Comparison of ENCODE assay signal across 41 mouse cellular contexts in the genomic region with DNA sequence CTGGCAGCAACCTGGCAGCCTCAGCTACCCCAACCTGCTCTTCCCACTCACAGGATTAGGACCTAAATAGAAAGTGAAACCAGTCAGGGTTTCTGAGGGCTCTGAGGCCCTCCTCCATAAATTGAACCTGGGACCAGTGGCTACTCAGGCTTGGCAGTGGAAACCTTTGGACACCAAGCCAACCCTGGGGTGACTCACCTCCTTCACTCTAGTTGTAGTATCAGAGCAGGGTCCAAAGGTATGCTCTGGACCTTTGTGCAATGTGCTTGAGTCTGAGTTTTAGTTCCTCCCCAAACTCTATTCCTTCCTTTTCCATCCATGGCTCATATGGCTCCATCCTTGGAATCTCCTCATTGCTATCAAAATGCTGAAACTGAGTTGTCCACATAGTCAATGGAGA. TPM values are rescaled to one million over a fixed set of nuclear protein-coding genes. Genes with fewer than 3 reads are reported as not detected.
"Had no signal": no experiment of that assay in that cellular context is flagged by ENCODE, and none has a peak within 500 bp of the region (broad histone marks: within the 10 kb centered on the region; RNA-seq: fewer than 3 reads in every experiment).

No protein-coding gene starts in this region.

- H3K4me2 ChIP-seq: forebrain, embryonic 15.5 days; heart, embryonic 12.5 days; hindbrain, embryonic 12.5 days; hindbrain, embryonic 14.5 days; limb, embryonic 13.5 days; limb, embryonic 15.5 days; liver, embryonic 11.5 days had no signal

- ATAC-seq: forebrain, embryonic 15.5 days; forebrain, postnatal 0 days; hindbrain, embryonic 16.5 days; inflammation-experienced regulatory T-cells, adult 6 months had no signal

- H3K9ac ChIP-seq: forebrain, embryonic 15.5 days; forebrain, postnatal 0 days; heart, embryonic 12.5 days; hindbrain, embryonic 12.5 days; hindbrain, embryonic 14.5 days; limb, embryonic 13.5 days; limb, embryonic 15.5 days; liver, embryonic 14.5 days had no signal

- DNase-seq: forebrain, postnatal 0 days; gastrocnemius, postnatal 14 days; gastrocnemius, postnatal 36 days; heart, adult 11 months; heart, adult 2 months; heart, postnatal 10 days; heart, postnatal 4 days; kidney, adult 11 months; kidney, adult 2 months; kidney, postnatal 10 days; kidney, postnatal 25 days; layer of hippocampus, postnatal 36 days; left cerebral cortex, postnatal 4 days had no signal

- H3K36me3 ChIP-seq: forebrain, embryonic 15.5 days; heart, embryonic 10.5 days; heart, embryonic 12.5 days; hindbrain, embryonic 10.5 days; hindbrain, embryonic 12.5 days; limb, embryonic 13.5 days; limb, embryonic 15.5 days had no signal

- H3K27ac ChIP-seq: forebrain, embryonic 15.5 days; heart, adult 2 months; heart, embryonic 10.5 days; hindbrain, embryonic 10.5 days; hindbrain, embryonic 12.5 days; hindbrain, embryonic 14.5 days; layer of hippocampus, adult 2 months; limb, embryonic 13.5 days; limb, embryonic 15.5 days; liver, embryonic 14.5 days had no signal

- H3K9me3 ChIP-seq: forebrain, embryonic 15.5 days had no signal

- H3K4me3 ChIP-seq: forebrain, embryonic 15.5 days; heart, adult 2 months; heart, embryonic 10.5 days; heart, embryonic 12.5 days; hindbrain, embryonic 10.5 days; hindbrain, embryonic 12.5 days; layer of hippocampus, adult 2 months; limb, embryonic 13.5 days; limb, embryonic 15.5 days had no signal

- H3K4me1 ChIP-seq: forebrain, embryonic 15.5 days; heart, embryonic 10.5 days; heart, embryonic 12.5 days; hindbrain, embryonic 10.5 days; hindbrain, embryonic 12.5 days; limb, embryonic 13.5 days; limb, embryonic 15.5 days had no signal

- H3K27me3 ChIP-seq: forebrain, embryonic 15.5 days; heart, embryonic 12.5 days; hindbrain, embryonic 12.5 days; limb, embryonic 13.5 days; limb, embryonic 15.5 days had no signal

RNA-seq across cellular contexts. Expression of a gene that starts 14.4 kb away (rescaled TPM):
- total RNA-seq: forebrain, postnatal 0 days; gastrocnemius, adult 18-20 months; gastrocnemius, adult 8-10 months; gastrocnemius, postnatal 14 days; gastrocnemius, postnatal 36 days; heart, adult 2 months; heart, postnatal 10 days; heart, postnatal 25 days; heart, postnatal 4 days; layer of hippocampus, adult 2 months; layer of hippocampus, postnatal 36 days; left cerebral cortex, adult 18-20 months; left cerebral cortex, adult 8-10 months; left cerebral cortex, postnatal 25 days; left cerebral cortex, postnatal 4 days had no signal
- polyA plus RNA-seq: forebrain, embryonic 15.5 days; forebrain, postnatal 0 days; gonadal fat pad, adult 2 months; heart, adult 2 months; heart, embryonic 10.5 days; heart, embryonic 12.5 days; heart, embryonic 14.5 days; heart, embryonic 16.5 days; hindbrain, embryonic 10.5 days; hindbrain, embryonic 12.5 days; hindbrain, embryonic 14.5 days; hindbrain, embryonic 16.5 days; kidney, adult 2 months; kidney, embryonic 14.5 days; kidney, embryonic 16.5 days; large intestine, adult 2 months; limb, embryonic 11.5 days; limb, embryonic 13.5 days; limb, embryonic 15.5 days; liver, embryonic 11.5 days; liver, embryonic 14.5 days had no signal

RNA-seq across cellular contexts. Expression of a gene that starts 23.2 kb away (rescaled TPM):
- total RNA-seq: forebrain, postnatal 0 days; gastrocnemius, adult 18-20 months; gastrocnemius, adult 8-10 months; gastrocnemius, postnatal 14 days; gastrocnemius, postnatal 36 days; heart, adult 2 months; heart, postnatal 10 days; heart, postnatal 25 days; heart, postnatal 4 days; layer of hippocampus, adult 2 months; layer of hippocampus, postnatal 10 days; layer of hippocampus, postnatal 36 days; left cerebral cortex, adult 18-20 months; left cerebral cortex, adult 8-10 months; left cerebral cortex, postnatal 10 days; left cerebral cortex, postnatal 25 days; left cerebral cortex, postnatal 4 days had no signal
- polyA plus RNA-seq: forebrain, embryonic 15.5 days; forebrain, postnatal 0 days; gonadal fat pad, adult 2 months; heart, adult 2 months; heart, embryonic 10.5 days; heart, embryonic 12.5 days; heart, embryonic 14.5 days; heart, embryonic 16.5 days; hindbrain, embryonic 10.5 days; hindbrain, embryonic 12.5 days; hindbrain, embryonic 14.5 days; hindbrain, embryonic 16.5 days; inflammation-experienced regulatory T-cells, adult 6 months; kidney, adult 2 months; kidney, embryonic 14.5 days; kidney, embryonic 16.5 days; large intestine, adult 2 months; limb, embryonic 11.5 days; limb, embryonic 13.5 days; limb, embryonic 15.5 days; liver, embryonic 11.5 days; liver, embryonic 14.5 days had no signal

RNA-seq across cellular contexts. Expression of a gene that starts 31.9 kb away (rescaled TPM):
- total RNA-seq: forebrain, postnatal 0 days; gastrocnemius, adult 18-20 months; gastrocnemius, adult 8-10 months; gastrocnemius, postnatal 14 days; gastrocnemius, postnatal 36 days; heart, adult 2 months; heart, postnatal 10 days; heart, postnatal 25 days; heart, postnatal 4 days; layer of hippocampus, adult 2 months; layer of hippocampus, postnatal 10 days; layer of hippocampus, postnatal 36 days; left cerebral cortex, adult 18-20 months; left cerebral cortex, adult 8-10 months; left cerebral cortex, postnatal 10 days; left cerebral cortex, postnatal 25 days; left cerebral cortex, postnatal 4 days had no signal
- polyA plus RNA-seq: forebrain, embryonic 15.5 days; forebrain, postnatal 0 days; gonadal fat pad, adult 2 months; heart, adult 2 months; heart, embryonic 10.5 days; heart, embryonic 12.5 days; heart, embryonic 14.5 days; heart, embryonic 16.5 days; hindbrain, embryonic 10.5 days; hindbrain, embryonic 12.5 days; hindbrain, embryonic 14.5 days; hindbrain, embryonic 16.5 days; inflammation-experienced regulatory T-cells, adult 6 months; kidney, adult 2 months; kidney, embryonic 14.5 days; kidney, embryonic 16.5 days; large intestine, adult 2 months; limb, embryonic 11.5 days; limb, embryonic 13.5 days; limb, embryonic 15.5 days; liver, embryonic 11.5 days; liver, embryonic 14.5 days had no signal

RNA-seq across cellular contexts. Expression of a gene that starts 34.5 kb away (rescaled TPM):
- total RNA-seq: forebrain, postnatal 0 days; gastrocnemius, adult 18-20 months; gastrocnemius, adult 8-10 months; gastrocnemius, postnatal 14 days; gastrocnemius, postnatal 36 days; heart, adult 2 months; heart, postnatal 10 days; heart, postnatal 25 days; heart, postnatal 4 days; layer of hippocampus, adult 2 months; layer of hippocampus, postnatal 10 days; layer of hippocampus, postnatal 36 days; left cerebral cortex, adult 18-20 months; left cerebral cortex, adult 8-10 months; left cerebral cortex, postnatal 10 days; left cerebral cortex, postnatal 25 days; left cerebral cortex, postnatal 4 days had no signal
- polyA plus RNA-seq: forebrain, embryonic 15.5 days; forebrain, postnatal 0 days; gonadal fat pad, adult 2 months; heart, adult 2 months; heart, embryonic 10.5 days; heart, embryonic 12.5 days; heart, embryonic 14.5 days; heart, embryonic 16.5 days; hindbrain, embryonic 10.5 days; hindbrain, embryonic 12.5 days; hindbrain, embryonic 14.5 days; hindbrain, embryonic 16.5 days; inflammation-experienced regulatory T-cells, adult 6 months; kidney, adult 2 months; kidney, embryonic 14.5 days; kidney, embryonic 16.5 days; large intestine, adult 2 months; limb, embryonic 11.5 days; limb, embryonic 13.5 days; limb, embryonic 15.5 days; liver, embryonic 11.5 days; liver, embryonic 14.5 days had no signal

RNA-seq across cellular contexts. Expression of a gene that starts 45.3 kb away (rescaled TPM):
- total RNA-seq: forebrain, postnatal 0 days; gastrocnemius, adult 18-20 months; gastrocnemius, adult 8-10 months; gastrocnemius, postnatal 14 days; gastrocnemius, postnatal 36 days; heart, adult 2 months; heart, postnatal 10 days; heart, postnatal 25 days; heart, postnatal 4 days; layer of hippocampus, adult 2 months; layer of hippocampus, postnatal 10 days; layer of hippocampus, postnatal 36 days; left cerebral cortex, adult 18-20 months; left cerebral cortex, adult 8-10 months; left cerebral cortex, postnatal 10 days; left cerebral cortex, postnatal 25 days; left cerebral cortex, postnatal 4 days had no signal
- polyA plus RNA-seq: forebrain, embryonic 15.5 days; forebrain, postnatal 0 days; gonadal fat pad, adult 2 months; heart, adult 2 months; heart, embryonic 10.5 days; heart, embryonic 12.5 days; heart, embryonic 14.5 days; heart, embryonic 16.5 days; hindbrain, embryonic 10.5 days; hindbrain, embryonic 12.5 days; hindbrain, embryonic 14.5 days; hindbrain, embryonic 16.5 days; inflammation-experienced regulatory T-cells, adult 6 months; kidney, adult 2 months; kidney, embryonic 14.5 days; kidney, embryonic 16.5 days; large intestine, adult 2 months; limb, embryonic 11.5 days; limb, embryonic 13.5 days; limb, embryonic 15.5 days; liver, embryonic 11.5 days; liver, embryonic 14.5 days had no signal
